Mouse (Mus musculus) embryonic facial prominence, embryonic 10.5 days (tissue): ENCODE measurements around the gene Pramef17. TPM values are rescaled to one million over a fixed set of nuclear protein-coding genes. Genes with fewer than 3 reads are reported as not detected.
"Not testable (repeated sequence)": the region's sequence is repeated elsewhere in the genome, so short reads cannot be mapped to it uniquely, and the experiment has no call there.

Experiments
- DNase-seq: peaks from one replicate; pipeline ENCODE4 v3.0.0-alpha.2; 2017; ENCODE audit warnings: low spot score
- H3K27ac ChIP-seq: fragments of 300-500 bp; sonication (generic); replicated peaks from 2 replicates; pipeline ENCODE4 v1.5.1; 2016; ENCODE audit warnings: mild to moderate bottlenecking
- H3K27me3 ChIP-seq: fragments of 300-500 bp; sonication (generic); replicated peaks from 2 replicates; pipeline ENCODE4 v1.6.1; 2016; ENCODE audit warnings: low read depth, mild to moderate bottlenecking; ENCODE audit not compliant: poor library complexity, severe bottlenecking
- H3K36me3 ChIP-seq: fragments of 300-500 bp; sonication (generic); replicated peaks from 2 replicates; pipeline ENCODE4 v1.6.1; 2016; ENCODE audit warnings: mild to moderate bottlenecking, moderate library complexity
- H3K4me1 ChIP-seq: fragments of 300-500 bp; sonication (generic); 2 replicates; pipeline ENCODE4 v1.6.1; 2016
- H3K4me3 ChIP-seq: fragments of 300-500 bp; sonication (generic); 2 replicates; pipeline ENCODE4 v1.5.1; 2016; ENCODE audit warnings: mild to moderate bottlenecking, moderate library complexity
- H3K9me3 ChIP-seq: fragments of 300-500 bp; sonication (generic); 2 replicates; pipeline ENCODE4 v1.6.1; 2016; ENCODE audit warnings: mild to moderate bottlenecking
- WGBS: fragments of 180-500 bp; shearing (Covaris S2); methylation state at CpG from one replicate; pipeline ENCODE4 v1.1.7; 2016; 5-methylcytosine and 5-hydroxymethylcytosine counted together
- polyA plus RNA-seq: library from polyadenylated mRNA; unstranded; fragments of >200 nt; fragmentation: Nextera tagmentation; extraction: Ambion mirVana; gene quantifications from 2 replicates; pipeline ENCODE4 v1.2.1, GENCODE M21; 2016

Gene Pramef17
- not detected in 2 replicates for polyA plus RNA-seq

GRCm38 (mm10) chr4:143994269-143994668 is at the start of gene Pramef17:
TSS of gene Pramef17 (minus strand) at chr4:143994369.
- H3K9me3 ChIP-seq = peaks cover 16% of the 10 kb centered on the region; the same call in 1 of the 2 replicates
- H3K4me3 ChIP-seq, H3K4me1 ChIP-seq, H3K36me3 ChIP-seq, H3K27me3 ChIP-seq, H3K27ac ChIP-seq, DNase-seq: not testable (repeated sequence)
- 56% methylated on average over 3 of the region's 3 CpGs for WGBS

- DNase-seq, H3K4me1 ChIP-seq, H3K9me3 ChIP-seq, H3K36me3 ChIP-seq, H3K27ac ChIP-seq, H3K4me3 ChIP-seq, H3K27me3 ChIP-seq: not testable (repeated sequence)
- 94% methylated on average over 17 of the region's 17 CpGs for WGBS
These were observed 6.0 kb downstream of the Pramef17 start for GRCm38 (mm10) chr4:143988126-143988525.

DNA sequence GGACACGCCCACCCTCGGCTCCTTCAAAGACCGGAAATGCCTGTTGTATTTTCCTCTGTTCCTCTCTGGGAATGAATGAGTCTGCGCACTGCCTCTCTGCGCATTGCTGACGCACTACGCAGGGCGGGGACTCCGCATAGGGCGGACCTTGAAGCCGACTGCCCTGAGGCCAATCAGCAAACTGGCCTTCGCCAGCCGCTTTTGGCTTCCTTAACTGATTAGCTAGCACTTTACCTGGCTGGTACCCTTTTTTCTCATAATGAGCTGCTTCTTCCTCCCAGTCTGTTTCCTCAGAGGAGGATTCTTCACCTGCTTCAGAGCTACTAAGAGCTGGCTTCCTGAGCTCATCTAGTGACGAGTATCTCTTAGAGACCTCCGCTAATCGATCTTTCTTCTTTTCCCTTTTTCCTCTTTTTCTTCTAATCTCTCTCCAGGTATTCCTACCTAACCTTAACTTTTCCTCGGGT is 6.7 kb downstream of the Pramef17 start:
- not testable (repeated sequence) for H3K4me3 ChIP-seq, DNase-seq, H3K4me1 ChIP-seq, H3K36me3 ChIP-seq, H3K27me3 ChIP-seq, H3K9me3 ChIP-seq, H3K27ac ChIP-seq
- WGBS = 95% methylated on average over 13 of the region's 17 CpGs

DNA sequence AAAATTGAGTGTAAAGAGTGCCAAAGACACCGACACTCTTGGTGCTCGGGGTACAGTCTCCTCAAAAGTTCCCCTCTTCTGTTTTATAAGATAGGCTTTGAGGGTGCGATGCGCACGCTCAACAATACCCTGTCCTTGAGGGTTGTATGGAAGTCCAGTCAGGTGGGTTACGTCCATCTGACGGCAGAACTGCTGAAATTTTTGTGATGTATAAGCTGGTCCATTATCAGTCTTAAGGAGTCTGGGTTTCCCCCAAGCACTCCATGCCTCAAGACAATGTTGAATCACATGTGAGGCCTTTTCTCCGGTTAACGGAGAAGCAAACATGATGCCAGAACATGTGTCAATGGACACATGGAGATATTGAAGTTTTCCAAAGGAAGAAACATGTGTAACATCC is 8.4 kb downstream of the Pramef17 start:
- H3K4me1 ChIP-seq, H3K36me3 ChIP-seq, H3K9me3 ChIP-seq, DNase-seq, H3K27me3 ChIP-seq, H3K4me3 ChIP-seq, H3K27ac ChIP-seq: not testable (repeated sequence)
- 97% methylated on average over 6 of the region's 9 CpGs for WGBS

GRCm38 (mm10) chr4:143985165-143985564 is 9.0 kb downstream of the Pramef17 start:
- not testable (repeated sequence) for H3K9me3 ChIP-seq, H3K4me1 ChIP-seq, H3K27me3 ChIP-seq, DNase-seq, H3K36me3 ChIP-seq, H3K4me3 ChIP-seq, H3K27ac ChIP-seq
- no CpG with 5 or more reads among the region's 7 CpGs for WGBS

DNA sequence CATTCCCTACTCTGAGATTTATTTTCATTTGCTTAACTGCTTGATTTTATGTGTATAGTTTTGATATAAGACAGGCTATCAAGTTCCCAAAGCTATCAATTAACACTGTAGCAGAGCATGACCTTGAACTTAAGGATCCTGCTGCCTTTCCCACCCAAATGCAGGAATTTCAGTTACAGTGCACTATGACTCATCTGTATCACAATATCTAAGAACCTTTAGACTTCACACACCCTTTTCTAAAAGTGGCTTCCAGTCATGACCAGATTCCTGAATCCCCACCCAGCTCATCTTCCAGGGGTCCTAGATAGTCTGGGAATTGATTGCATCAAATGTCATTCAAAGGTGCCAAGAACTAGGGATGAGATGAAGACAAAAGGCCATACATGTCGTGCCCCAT is 10.7 kb downstream of the Pramef17 start:
- not testable (repeated sequence) for H3K27ac ChIP-seq, H3K36me3 ChIP-seq, H3K4me3 ChIP-seq, DNase-seq, H3K4me1 ChIP-seq, H3K9me3 ChIP-seq, H3K27me3 ChIP-seq
- 80% methylated on average over 1 of the region's 1 CpGs for WGBS

GRCm38 (mm10) chr4:143966850-143967249 is 27.3 kb downstream of the Pramef17 start, which contains the start of gene Gm13101:
TSS of gene Gm13101 (minus strand) at chr4:143966950.
- WGBS = 58% methylated on average over 2 of the region's 2 CpGs
- H3K4me3 ChIP-seq, H3K27me3 ChIP-seq, DNase-seq, H3K36me3 ChIP-seq, H3K4me1 ChIP-seq, H3K27ac ChIP-seq: not testable (repeated sequence)
- H3K9me3 ChIP-seq = peaks cover 14% of the 10 kb centered on the region

DNA sequence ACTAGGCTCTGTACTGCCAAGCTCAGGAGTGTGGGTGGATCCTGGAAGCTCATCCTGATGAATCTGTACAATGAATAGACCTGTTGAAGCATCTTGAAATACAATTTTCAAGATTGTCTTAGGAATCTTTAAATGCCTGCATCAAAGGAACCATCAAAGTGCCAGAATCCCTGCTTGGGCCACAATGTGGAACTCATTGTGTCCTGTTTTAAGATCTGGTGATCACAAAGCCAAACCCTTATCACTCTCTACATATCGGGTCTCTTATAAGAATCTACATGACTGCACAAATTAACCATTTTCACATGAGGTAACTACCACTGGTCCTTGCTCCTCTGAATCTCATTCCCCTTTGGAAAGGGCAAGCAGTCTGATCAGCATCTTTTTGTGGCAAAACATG is 43.3 kb downstream of the Pramef17 start, which contains the start of gene Pramef25:
Gene Pramef25, minus strand, starts transcription at position 101 of the 400 bp plus-strand sequence.
- not testable (repeated sequence) for H3K4me1 ChIP-seq, H3K4me3 ChIP-seq, H3K36me3 ChIP-seq, DNase-seq, H3K27ac ChIP-seq, H3K27me3 ChIP-seq
- WGBS = 88% methylated on average over 1 of the region's 1 CpGs
- peaks cover 38% of the 10 kb centered on the region for H3K9me3 ChIP-seq

Other genes starting within 250 kb of the Pramef17 start
- gene Gm13023, start 205.0 kb downstream of the Pramef17 start, polyA plus RNA-seq = not detected in 2 replicates
- not detected in 2 replicates for gene Gm13084, start 178.3 kb downstream of the Pramef17 start, polyA plus RNA-seq
- gene Gm13103, start 147.9 kb downstream of the Pramef17 start, polyA plus RNA-seq = not detected in 2 replicates
- gene Pramef6, start 94.0 kb downstream of the Pramef17 start, polyA plus RNA-seq = not detected in 2 replicates
- not detected in 2 replicates for gene Pramef25, start 43.4 kb downstream of the Pramef17 start, polyA plus RNA-seq
- gene Gm13101, start 27.4 kb downstream of the Pramef17 start, polyA plus RNA-seq = not detected in 2 replicates
- not detected in 2 replicates for gene Pramel4, start 64.8 kb upstream of the Pramef17 start, polyA plus RNA-seq
- gene Gm13102, start 112.1 kb upstream of the Pramef17 start, polyA plus RNA-seq = not detected in 2 replicates
- not detected in 2 replicates for gene Oog3, start 168.3 kb upstream of the Pramef17 start, polyA plus RNA-seq
- not detected in 2 replicates for gene Oog2, start 196.3 kb upstream of the Pramef17 start, polyA plus RNA-seq
- not detected in 2 replicates for gene C87977, start 218.9 kb upstream of the Pramef17 start, polyA plus RNA-seq